Mouse (Mus musculus) neural tube, embryonic 11.5 days (tissue): ENCODE results near the gene Snai1. TPM values are rescaled to one million over a fixed set of nuclear protein-coding genes. Genes with fewer than 3 reads are reported as not detected.

Experiments used
- ATAC-seq: fragments of 200-750 bp; cut with Nextera tagmentation; 2 replicates; pipeline ENCODE4 v1.8.0; 2017; ENCODE audit warnings: moderate number of reproducible peaks, mild to moderate bottlenecking, moderate TSS enrichment, moderate library complexity; ENCODE audit not compliant: insufficient read depth, low FRiP score, low TSS enrichment
- DNase-seq: peaks from one replicate; pipeline ENCODE4 v3.0.0-alpha.2; 2015; ENCODE audit warnings: low spot score
- H3K27ac ChIP-seq: fragments of 300-500 bp; sonication (generic); 2 replicates; pipeline ENCODE4 v1.5.1; 2014; ENCODE audit warnings: low read depth, mild to moderate bottlenecking, low read length
- H3K27me3 ChIP-seq: fragments of 300-500 bp; sonication (generic); 2 replicates; pipeline ENCODE4 v1.6.1; 2014; ENCODE audit warnings: mild to moderate bottlenecking, low read length, mixed read lengths; ENCODE audit not compliant: control insufficient read depth, insufficient read depth
- H3K36me3 ChIP-seq: fragments of 300-500 bp; sonication (generic); 2 replicates; pipeline ENCODE4 v1.6.1; 2014; ENCODE audit warnings: mild to moderate bottlenecking, low read length, moderate library complexity, mixed read lengths; ENCODE audit not compliant: control insufficient read depth, insufficient read depth
- H3K4me1 ChIP-seq: fragments of 300-500 bp; sonication (generic); 2 replicates; pipeline ENCODE4 v1.6.1; 2014; ENCODE audit warnings: low read length, mixed read lengths; ENCODE audit not compliant: control insufficient read depth, insufficient read depth
- H3K4me2 ChIP-seq: fragments of 300-500 bp; sonication (generic); 2 replicates; pipeline ENCODE4 v1.6.1; 2014; ENCODE audit warnings: low read depth, mild to moderate bottlenecking, moderate library complexity
- H3K4me3 ChIP-seq: fragments of 300-500 bp; sonication (generic); 2 replicates; pipeline ENCODE4 v1.5.1; 2014; ENCODE audit warnings: low read depth, low read length
- H3K9ac ChIP-seq: fragments of 300-500 bp; sonication (generic); 2 replicates; pipeline ENCODE4 v1.6.1; 2014; ENCODE audit warnings: mild to moderate bottlenecking, low read length
- H3K9me3 ChIP-seq: fragments of 300-500 bp; sonication (generic); 2 replicates; pipeline ENCODE4 v1.6.1; 2016; ENCODE audit warnings: low read length; ENCODE audit not compliant: control insufficient read depth
- WGBS: fragments of 180-500 bp; shearing (Covaris S2); extraction: QIAGEN DNeasy Blood & Tissue Kit; methylation state at CpG from one replicate; pipeline ENCODE4 v1.1.7; 2014; 5-methylcytosine and 5-hydroxymethylcytosine counted together
- polyA plus RNA-seq: library from polyadenylated mRNA; unstranded; fragments of >200 nt; fragmentation: Nextera tagmentation; extraction: Ambion mirVana; gene quantifications from 2 replicates; pipeline ENCODE4 v1.2.1, GENCODE M21; 2014

Gene Snai1
- polyA plus RNA-seq, 1 experiment from 2014 or later: 32.3 TPM

DNA sequence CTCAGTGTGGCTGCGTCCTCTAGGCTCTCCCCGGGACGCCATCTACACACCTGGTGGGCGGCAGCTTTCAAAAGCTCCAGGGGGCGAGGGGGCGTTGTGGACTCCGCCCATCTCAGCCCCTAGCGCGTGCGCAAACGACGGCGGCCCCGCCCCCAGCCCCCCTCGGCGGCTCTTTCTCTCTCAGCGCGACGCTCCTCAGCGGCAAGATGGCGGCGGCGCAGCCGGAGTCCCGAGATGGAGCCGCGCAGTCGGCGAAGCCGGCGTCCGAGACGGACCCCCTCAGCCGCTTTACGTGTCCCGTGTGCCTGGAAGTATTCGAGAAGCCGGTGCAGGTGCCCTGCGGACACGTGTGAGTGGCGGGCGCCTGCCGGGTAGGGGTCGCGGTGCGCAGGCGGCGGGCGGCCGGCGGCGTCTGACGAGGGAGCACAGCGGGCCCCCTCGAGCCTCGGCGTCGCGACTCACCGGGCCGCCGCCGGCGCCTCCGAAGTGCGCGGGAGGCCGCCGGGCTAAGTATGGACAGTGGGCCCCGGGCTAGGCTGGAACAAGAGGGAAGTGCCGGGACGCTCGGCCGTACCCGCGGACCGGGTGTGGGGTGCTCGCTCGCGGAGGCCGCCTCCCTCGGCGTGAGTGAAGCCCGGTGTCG is 34.6 kb upstream of the Snai1 start:
- Histone ChIP-seq H3K27me3 (no peaks in the 10 kb centered on the region), H3K36me3 (peaks cover 2% of the 10 kb centered on the region), H3K4me3 (peak overlapping the region; percentile 72), H3K27ac (peak overlapping the region; percentile 55; the same call in 1 of the 2 replicates), H3K4me2 (peak overlapping the region; percentile 60), H3K4me1 (peaks cover 6% of the 10 kb centered on the region; the same call in 1 of the 2 replicates), H3K9me3 (no peaks in the 10 kb centered on the region), H3K9ac (peak overlapping the region; percentile 95)
- DNase-seq: peak; percentile 89
- ATAC-seq: peak; percentile 89
- WGBS: under 1% methylated on average over 85 of the region's 85 CpGs

GRCm38 (mm10) chr2:167503896-167504349 is 34.1 kb upstream of the Snai1 start:
- no peak overlapping the region for H3K27ac ChIP-seq

GRCm38 (mm10) chr2:167505127-167505526 is 32.9 kb upstream of the Snai1 start:
- ATAC-seq (no peak), DNase-seq (no peak)
- H3K4me1 ChIP-seq: peaks cover 6% of the 10 kb centered on the region; the same call in 1 of the 2 replicates
- H3K4me2 ChIP-seq: no peak overlapping the region; the same call in 1 of the 2 replicates
- no peak overlapping the region for H3K4me3 ChIP-seq
- WGBS: 86% methylated on average over 3 of the region's 3 CpGs
- no peak overlapping the region for H3K27ac ChIP-seq
- H3K36me3 ChIP-seq: peaks cover 7% of the 10 kb centered on the region
- H3K9me3 ChIP-seq: no peaks in the 10 kb centered on the region
- H3K9ac ChIP-seq: no peak overlapping the region
- H3K27me3 ChIP-seq: no peaks in the 10 kb centered on the region

More at GRCm38 (mm10) chr2:167503896-167504349, 34.1 kb upstream of the Snai1 start:
- Histone ChIP-seq H3K4me2 (peak overlapping the region; percentile 60), H3K9me3 (no peaks in the 10 kb centered on the region), H3K27me3 (no peaks in the 10 kb centered on the region), H3K9ac (peak overlapping the region; percentile 95), H3K4me1 (peaks cover 6% of the 10 kb centered on the region; the same call in 1 of the 2 replicates), H3K4me3 (peak overlapping the region; percentile 72), H3K36me3 (peaks cover 4% of the 10 kb centered on the region)
- DNase-seq (peak; percentile 30), ATAC-seq (0 out of 2 replicates have a peak, but pooled peaks have one; percentile 4)
- WGBS: under 1% methylated on average over 32 of the region's 32 CpGs

DNA sequence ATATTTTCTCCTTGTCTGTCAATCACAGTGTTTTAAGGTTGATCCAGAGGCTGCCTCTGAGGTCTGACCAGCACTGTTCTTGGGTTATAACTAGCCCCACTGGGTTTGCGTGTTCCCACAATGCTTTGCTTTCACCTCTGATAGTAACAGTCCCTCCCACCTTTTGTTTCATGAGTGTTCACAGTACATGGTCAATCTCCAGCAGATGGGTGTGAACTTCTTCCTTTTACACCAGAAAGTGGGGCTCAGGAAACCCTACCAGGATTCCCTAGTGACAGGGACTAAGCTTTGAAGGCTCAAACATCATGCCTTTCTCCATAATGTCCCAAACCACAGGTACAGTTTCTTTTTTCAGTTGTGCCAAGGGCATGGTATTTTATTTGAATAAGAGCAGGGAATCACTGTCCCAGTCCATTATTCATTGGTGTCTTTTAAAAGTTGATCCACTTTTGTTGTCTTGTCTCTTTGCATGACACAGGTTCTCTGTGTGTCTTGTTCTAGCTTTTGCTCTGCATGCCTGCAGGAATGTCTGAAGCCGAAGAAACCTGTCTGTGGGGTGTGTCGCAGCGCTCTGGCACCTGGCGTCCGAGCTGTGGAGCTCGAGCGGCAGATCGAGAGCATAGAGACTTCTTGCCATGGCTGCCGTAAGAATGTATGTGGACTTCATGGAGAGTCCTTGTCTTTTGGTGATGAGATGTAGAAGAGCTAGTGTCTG is 31.3 kb upstream of the Snai1 start:
- Histone ChIP-seq H3K4me3 (no peak overlapping the region), H3K9ac (no peak overlapping the region), H3K4me1 (peaks cover 6% of the 10 kb centered on the region; the same call in 1 of the 2 replicates), H3K36me3 (peaks cover 7% of the 10 kb centered on the region), H3K9me3 (no peaks in the 10 kb centered on the region), H3K4me2 (no peak overlapping the region), H3K27ac (no peak overlapping the region), H3K27me3 (no peaks in the 10 kb centered on the region)
- 95% methylated on average over 10 of the region's 10 CpGs for WGBS
- no peak for DNase-seq
- ATAC-seq: no peak

- ATAC-seq (no peak), DNase-seq (no peak)
- H3K4me3 ChIP-seq: no peak overlapping the region
- H3K4me1 ChIP-seq: peaks cover 6% of the 10 kb centered on the region; the same call in 1 of the 2 replicates
- 95% methylated on average over 3 of the region's 3 CpGs for WGBS
- H3K9ac ChIP-seq: no peak overlapping the region
- H3K4me2 ChIP-seq: no peak overlapping the region
- H3K27me3 ChIP-seq: no peaks in the 10 kb centered on the region
- H3K36me3 ChIP-seq: peaks cover 16% of the 10 kb centered on the region
- H3K9me3 ChIP-seq: no peaks in the 10 kb centered on the region
- no peak overlapping the region for H3K27ac ChIP-seq
These were observed 30.1 kb upstream of the Snai1 start for GRCm38 (mm10) chr2:167507719-167508385.

- H3K27me3 ChIP-seq: no peaks in the 10 kb centered on the region
- H3K36me3 ChIP-seq: peaks cover 17% of the 10 kb centered on the region
- 91% methylated on average over 4 of the region's 4 CpGs for WGBS
- DNase-seq: no peak
- no peak overlapping the region for H3K4me3 ChIP-seq
- H3K9ac ChIP-seq: no peak overlapping the region
- peaks cover 6% of the 10 kb centered on the region; the same call in 1 of the 2 replicates for H3K4me1 ChIP-seq
- H3K9me3 ChIP-seq: no peaks in the 10 kb centered on the region
- no peak for ATAC-seq
- H3K27ac ChIP-seq: no peak overlapping the region
- H3K4me2 ChIP-seq: no peak overlapping the region
These were observed 29.4 kb upstream of the Snai1 start for GRCm38 (mm10) chr2:167508569-167508968.

DNA sequence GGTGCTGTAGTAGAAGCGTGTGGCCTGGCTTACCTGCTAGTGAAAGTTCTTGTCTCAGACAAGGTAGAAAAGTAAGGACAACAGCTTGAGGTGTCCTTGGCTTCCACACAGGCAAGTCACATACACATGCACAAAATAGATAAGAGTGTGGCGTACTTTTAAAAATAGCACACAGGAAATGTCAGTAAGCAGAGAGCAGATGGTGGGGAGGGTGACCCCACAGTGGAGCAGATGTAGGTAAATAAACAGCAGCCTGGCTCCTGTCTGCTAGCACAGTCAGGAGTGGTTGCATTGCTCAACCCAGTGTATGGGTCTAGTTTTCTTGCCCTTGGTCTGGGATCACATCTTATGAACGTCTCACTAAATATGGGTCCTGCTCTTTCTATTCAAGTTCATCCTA is 27.5 kb upstream of the Snai1 start:
- Histone ChIP-seq H3K27ac (no peak overlapping the region), H3K4me3 (no peak overlapping the region), H3K9me3 (no peaks in the 10 kb centered on the region), H3K36me3 (peaks cover 24% of the 10 kb centered on the region), H3K9ac (no peak overlapping the region), H3K4me2 (no peak overlapping the region), H3K27me3 (no peaks in the 10 kb centered on the region), H3K4me1 (no peaks in the 10 kb centered on the region; the same call in 1 of the 2 replicates)
- ATAC-seq: no peak
- WGBS: 92% methylated on average over 3 of the region's 3 CpGs
- DNase-seq: no peak

GRCm38 (mm10) chr2:167512365-167512764 is 25.6 kb upstream of the Snai1 start:
- ATAC-seq: no peak
- Histone ChIP-seq H3K9ac (no peak overlapping the region), H3K27ac (no peak overlapping the region), H3K36me3 (peaks cover 31% of the 10 kb centered on the region), H3K4me3 (no peak overlapping the region), H3K9me3 (no peaks in the 10 kb centered on the region), H3K27me3 (no peaks in the 10 kb centered on the region), H3K4me2 (no peak overlapping the region), H3K4me1 (no peaks in the 10 kb centered on the region)
- no peak for DNase-seq
- 96% methylated on average over 9 of the region's 9 CpGs for WGBS
